8 mouse cellular contexts compared by ENCODE assay signal in the genomic region with DNA sequence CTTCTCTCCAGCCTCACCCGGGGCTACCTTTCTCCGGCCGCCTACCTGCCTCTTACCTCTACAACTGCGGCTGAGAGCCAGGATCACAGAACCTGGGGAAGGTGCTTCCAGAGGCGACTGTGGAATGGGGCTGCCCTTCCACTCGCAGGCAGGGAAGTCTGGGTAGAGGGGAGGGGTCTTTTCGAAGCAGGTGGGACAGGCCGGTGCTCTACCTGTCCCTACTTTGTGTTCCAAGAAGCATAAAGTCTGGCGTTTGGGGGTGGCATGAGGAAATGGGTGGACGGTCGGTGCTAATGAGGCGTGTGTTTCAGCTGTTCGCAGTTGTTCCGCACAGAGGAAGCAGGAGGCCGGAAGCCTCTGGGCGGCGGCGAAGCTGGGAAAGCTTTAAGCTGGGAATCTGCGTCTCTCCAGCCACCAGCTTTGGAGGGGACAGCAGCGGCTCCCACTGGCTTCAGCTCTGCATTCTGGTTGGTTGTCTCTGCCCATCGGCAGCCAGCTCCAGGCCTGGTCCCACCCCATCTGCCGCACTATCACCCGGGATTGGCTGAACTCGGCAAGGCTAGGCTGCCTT.
A peak's percentile ranks its signal among the peaks of the same experiment; 100 is the strongest.
DNase-seq lines count a peak whose midpoint lies in the region; ATAC-seq and TF ChIP-seq lines count a peak whose summit lies in the region.

No protein-coding gene starts in this region.

- peak overlapping the region; percentile 21; the same call in 1 of the 2 replicates for H3K9ac ChIP-seq in embryonic facial prominence, embryonic 12.5 days

- H3K4me2 ChIP-seq in embryonic facial prominence, embryonic 12.5 days (replicated peaks) = peak overlapping the region; percentile 64

- TF ChIP-seq POLR2A in brain, embryonic 14.5 days (IDR thresholded peaks at IDR 0.05; ENCODE audit: borderline replicate concordance, extremely low read depth, insufficient read depth, insufficient read length, poor library complexity, severe bottlenecking) = peak; percentile 66; the same call in 1 of the 2 replicates

- intact Hi-C loops in left cerebral cortex, postnatal 14 days (cut with DNase I) = loop anchor here (5.0 kb wide), 1 partner anchor 68 kb away; a partner anchor contains a TSS

- peak overlapping the region; percentile 41 for H3K4me3 ChIP-seq in embryonic facial prominence, embryonic 12.5 days

- no peaks in the 10 kb centered on the region for H3K36me3 ChIP-seq in embryonic facial prominence, embryonic 12.5 days

- TF ChIP-seq CTCF in brain, embryonic 14.5 days (IDR thresholded peaks at IDR 0.05; ENCODE audit: borderline replicate concordance, extremely low read depth, insufficient read depth, insufficient read length) = no peak

- ATAC-seq in embryonic facial prominence, embryonic 12.5 days (ENCODE audit: insufficient number of reproducible peaks, insufficient read depth, low FRiP score, low TSS enrichment) = peak; percentile 97
- ATAC-seq in megakaryocyte-erythroid progenitor cell, adult 5-6 weeks (replicated peaks; ENCODE audit: low FRiP score, low TSS enrichment, poor library complexity, severe bottlenecking) = peak; percentile 71
- no peak for ATAC-seq in erythroid progenitor cell, adult 5-6 weeks (replicated peaks; ENCODE audit: low FRiP score, poor library complexity, severe bottlenecking)

- H3K9me3 ChIP-seq in embryonic facial prominence, embryonic 12.5 days = no peaks in the 10 kb centered on the region

- DNase-seq in brain, embryonic 14.5 days (ENCODE audit: low read depth) = peak; percentile 96
- peak; percentile 86 to 92 for DNase-seq in heart, adult 18-20 months
- DNase-seq in kidney, adult 11 months = peak; percentile 86
- peak; percentile 91 for DNase-seq in left cerebral cortex, postnatal 14 days (ENCODE audit: low spot score in 2 of 2)
- peak; percentile 88 to 93 for DNase-seq in right cerebral cortex, postnatal 36 days (ENCODE audit: low spot score in 2 of 2)

- 5% methylated on average over 24 of the region's 24 CpGs for WGBS in embryonic facial prominence, embryonic 12.5 days

- no peak overlapping the region for H3K27ac ChIP-seq in embryonic facial prominence, embryonic 12.5 days

- peaks cover 5% of the 10 kb centered on the region; the same call in 1 of the 2 replicates for H3K4me1 ChIP-seq in embryonic facial prominence, embryonic 12.5 days

- no peaks in the 10 kb centered on the region for H3K27me3 ChIP-seq in embryonic facial prominence, embryonic 12.5 days
